Mouse (Mus musculus): Measurements from ENCODE around the gene Dctd. TPM values are rescaled to one million over a fixed set of nuclear protein-coding genes. Genes with fewer than 3 reads are reported as not detected.
A peak's percentile ranks its signal among the peaks of the same experiment; 100 is the strongest.

Dctd gene
- polyA plus RNA-seq, 1 experiment, result not detected

DNA sequence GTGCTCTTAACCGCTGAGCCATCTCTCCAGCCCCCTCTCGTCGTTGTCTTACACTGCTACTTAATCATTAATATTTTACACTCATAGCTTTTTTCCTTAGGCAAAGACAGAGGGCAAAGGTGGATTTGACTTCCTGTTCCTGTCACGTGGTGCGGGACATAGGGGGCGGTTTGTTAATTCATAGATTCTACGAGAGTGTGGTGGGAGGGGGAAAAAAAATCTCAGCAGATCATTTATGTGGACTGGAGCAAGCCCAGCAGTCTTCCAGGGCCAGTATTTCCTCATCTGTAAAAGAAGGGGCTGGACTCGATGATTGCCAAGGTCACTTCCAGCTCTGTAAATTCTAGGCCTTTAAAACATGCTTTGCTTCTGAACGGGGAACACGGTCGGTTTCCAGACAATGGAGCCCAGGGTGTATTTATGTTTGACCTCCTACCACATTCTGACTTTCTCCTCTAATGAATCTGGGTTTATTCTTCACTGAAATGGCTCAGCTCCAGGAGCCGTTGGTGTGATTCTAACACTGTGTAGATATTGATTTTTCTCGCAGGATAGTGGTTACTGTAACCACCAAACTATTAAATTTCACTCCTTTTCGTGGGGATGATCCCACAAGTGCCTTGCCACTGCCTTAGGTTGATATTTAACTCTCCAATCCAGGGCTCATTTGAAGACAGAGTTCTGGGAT lies 1.4 kb downstream of the Dctd start:
- Histone ChIP-seq H3K36me3 (ENCODE audit: control insufficient read depth) (no peaks in the 10 kb centered on the region), H3K27me3 (ENCODE audit: control insufficient read depth) (no peaks in the 10 kb centered on the region), H3K9me3 (ENCODE audit: control insufficient read depth, low read length) (no peaks in the 10 kb centered on the region), H3K4me1 (ENCODE audit: control insufficient read depth) (no peaks in the 10 kb centered on the region), H3K4me3 (replicated peaks) (no peak overlapping the region)
- TF ChIP-seq GATA1 (IDR thresholded peaks at IDR 0.05; ENCODE audit: low read length), result no peak
- no peak for TF ChIP-seq TAL1 (IDR thresholded peaks at IDR 0.05; ENCODE audit: low read length)

DNA sequence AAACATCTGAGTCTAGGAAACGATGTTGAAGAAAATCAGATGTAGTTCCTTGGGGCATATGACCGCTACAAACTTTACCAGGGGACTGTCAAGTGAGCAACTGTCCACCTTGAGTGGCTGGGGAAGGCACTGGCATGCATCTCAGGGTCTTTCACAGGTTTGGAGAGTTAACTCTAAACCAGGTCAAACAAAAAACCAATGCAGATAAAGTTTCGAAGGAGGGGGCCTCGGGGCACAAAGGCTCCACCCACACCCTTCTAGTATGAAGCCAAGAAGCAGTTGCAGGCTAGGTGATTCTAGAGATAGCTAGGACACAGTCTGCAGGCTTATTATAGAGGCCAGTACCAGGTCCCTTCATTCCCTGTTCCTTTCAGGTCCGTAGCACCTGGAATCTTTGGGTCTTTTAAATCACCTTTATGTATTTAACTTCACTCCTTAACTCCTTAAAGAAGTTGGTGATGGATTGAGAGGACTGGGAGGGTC lies 10.5 kb downstream of the Dctd start:
- Histone ChIP-seq H3K4me1 (ENCODE audit: control insufficient read depth) (peaks cover 16% of the 10 kb centered on the region), H3K9me3 (ENCODE audit: control insufficient read depth, low read length) (no peaks in the 10 kb centered on the region), H3K36me3 (ENCODE audit: control insufficient read depth) (peaks cover 1% of the 10 kb centered on the region; the same call in 1 of the 2 replicates), H3K4me3 (replicated peaks) (peak overlapping the region; percentile 76), H3K27me3 (ENCODE audit: control insufficient read depth) (no peaks in the 10 kb centered on the region)
- TF ChIP-seq TAL1 (IDR thresholded peaks at IDR 0.05; ENCODE audit: low read length), result no peak
- no peak for TF ChIP-seq GATA1 (IDR thresholded peaks at IDR 0.05; ENCODE audit: low read length)

- Histone ChIP-seq H3K36me3 (ENCODE audit: control insufficient read depth) (peaks cover 3% of the 10 kb centered on the region; the same call in 1 of the 2 replicates), H3K4me1 (ENCODE audit: control insufficient read depth) (peaks cover 16% of the 10 kb centered on the region), H3K9me3 (ENCODE audit: control insufficient read depth, low read length) (no peaks in the 10 kb centered on the region), H3K27me3 (ENCODE audit: control insufficient read depth) (no peaks in the 10 kb centered on the region), H3K4me3 (replicated peaks) (peak overlapping the region; percentile 76)
- TF ChIP-seq GATA1 (IDR thresholded peaks at IDR 0.05; ENCODE audit: low read length) (no peak), TAL1 (IDR thresholded peaks at IDR 0.05; ENCODE audit: low read length) (no peak)
Observed at GRCm38 (mm10) chr8:48109856-48110780, 11.2 kb downstream of the Dctd start.

- no peak for TF ChIP-seq TAL1 (IDR thresholded peaks at IDR 0.05; ENCODE audit: low read length)
- TF ChIP-seq GATA1 (IDR thresholded peaks at IDR 0.05; ENCODE audit: low read length), result no peak
- no peaks in the 10 kb centered on the region for H3K27me3 ChIP-seq (ENCODE audit: control insufficient read depth)
- H3K4me3 ChIP-seq (replicated peaks), result no peak overlapping the region
- peaks cover 11% of the 10 kb centered on the region for H3K4me1 ChIP-seq (ENCODE audit: control insufficient read depth)
- peaks cover 13% of the 10 kb centered on the region for H3K36me3 ChIP-seq (ENCODE audit: control insufficient read depth)
- H3K9me3 ChIP-seq (ENCODE audit: control insufficient read depth, low read length), result no peaks in the 10 kb centered on the region; the same call in 1 of the 2 replicates
Observed at GRCm38 (mm10) chr8:48114591-48114990, 15.7 kb downstream of the Dctd start.

- TF ChIP-seq GATA1 (IDR thresholded peaks at IDR 0.05; ENCODE audit: low read length), result no peak
- TF ChIP-seq TAL1 (IDR thresholded peaks at IDR 0.05; ENCODE audit: low read length), result no peak
- Histone ChIP-seq H3K4me3 (replicated peaks) (no peak overlapping the region), H3K9me3 (ENCODE audit: control insufficient read depth, low read length) (no peaks in the 10 kb centered on the region; the same call in 1 of the 2 replicates), H3K4me1 (ENCODE audit: control insufficient read depth) (no peaks in the 10 kb centered on the region), H3K27me3 (ENCODE audit: control insufficient read depth) (no peaks in the 10 kb centered on the region), H3K36me3 (ENCODE audit: control insufficient read depth) (peaks cover 13% of the 10 kb centered on the region)
Observed at GRCm38 (mm10) chr8:48122991-48123390, 24.1 kb downstream of the Dctd start.

- Histone ChIP-seq H3K4me3 (replicated peaks) (no peak overlapping the region), H3K9me3 (ENCODE audit: control insufficient read depth, low read length) (no peaks in the 10 kb centered on the region), H3K27me3 (ENCODE audit: control insufficient read depth) (no peaks in the 10 kb centered on the region), H3K4me1 (ENCODE audit: control insufficient read depth) (no peaks in the 10 kb centered on the region), H3K36me3 (ENCODE audit: control insufficient read depth) (peaks cover 18% of the 10 kb centered on the region)
- TF ChIP-seq TAL1 (IDR thresholded peaks at IDR 0.05; ENCODE audit: low read length) (no peak), GATA1 (IDR thresholded peaks at IDR 0.05; ENCODE audit: low read length) (no peak)
Observed at GRCm38 (mm10) chr8:48124857-48125256, 26.0 kb downstream of the Dctd start.

DNA sequence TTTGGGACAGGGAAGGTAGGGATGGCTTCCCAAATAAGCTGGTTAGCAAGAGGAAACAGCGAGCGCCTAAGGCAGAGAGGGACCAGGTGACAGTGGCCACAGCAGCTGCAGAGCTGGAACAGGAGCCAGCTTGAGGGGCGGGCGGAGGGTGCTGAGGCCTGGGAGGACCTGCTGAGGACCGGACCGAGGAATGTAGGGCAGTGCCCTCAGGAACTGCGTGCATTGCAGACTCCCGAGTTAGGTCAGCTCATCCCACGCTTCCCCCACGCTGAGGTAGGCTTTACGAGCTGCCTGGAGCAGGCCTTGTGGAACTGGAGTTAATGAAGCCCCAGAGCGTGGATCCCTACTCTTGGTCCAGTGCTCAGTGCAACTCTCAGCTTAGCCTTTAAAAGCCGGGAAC lies 28.1 kb downstream of the Dctd start:
- H3K4me3 ChIP-seq (replicated peaks), result no peak overlapping the region
- H3K36me3 ChIP-seq (ENCODE audit: control insufficient read depth), result peaks cover 18% of the 10 kb centered on the region
- no peaks in the 10 kb centered on the region for H3K4me1 ChIP-seq (ENCODE audit: control insufficient read depth)
- H3K9me3 ChIP-seq (ENCODE audit: control insufficient read depth, low read length), result no peaks in the 10 kb centered on the region
- H3K27me3 ChIP-seq (ENCODE audit: control insufficient read depth), result no peaks in the 10 kb centered on the region
- TF ChIP-seq TAL1 (IDR thresholded peaks at IDR 0.05; ENCODE audit: low read length), result no peak
- no peak for TF ChIP-seq GATA1 (IDR thresholded peaks at IDR 0.05; ENCODE audit: low read length)

DNA sequence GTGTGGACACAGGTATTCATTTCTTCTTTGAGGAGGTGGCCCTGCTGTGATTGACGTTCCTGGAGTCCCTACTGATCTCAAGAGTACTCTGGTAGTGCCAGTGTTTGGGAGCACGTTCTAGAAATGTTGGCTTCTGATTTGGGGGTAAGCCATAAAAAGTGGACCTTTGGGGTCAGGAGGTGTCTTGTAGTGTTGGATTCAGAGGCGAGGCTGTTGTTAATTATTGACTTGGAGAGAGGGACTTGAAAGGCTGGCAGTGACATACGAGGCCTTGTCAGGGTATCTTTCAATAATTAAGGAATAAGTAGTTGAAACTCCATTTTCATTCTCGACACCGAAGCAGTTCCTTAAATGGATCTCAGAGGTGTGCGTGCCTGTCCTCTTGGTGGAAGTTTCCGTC lies 31.4 kb downstream of the Dctd start:
- no peak overlapping the region for H3K4me3 ChIP-seq (replicated peaks)
- no peak for TF ChIP-seq TAL1 (IDR thresholded peaks at IDR 0.05; ENCODE audit: low read length)
- TF ChIP-seq GATA1 (IDR thresholded peaks at IDR 0.05; ENCODE audit: low read length), result no peak
- no peaks in the 10 kb centered on the region for H3K27me3 ChIP-seq (ENCODE audit: control insufficient read depth)
- no peaks in the 10 kb centered on the region for H3K9me3 ChIP-seq (ENCODE audit: control insufficient read depth, low read length)
- H3K36me3 ChIP-seq (ENCODE audit: control insufficient read depth), result peaks cover 31% of the 10 kb centered on the region
- H3K4me1 ChIP-seq (ENCODE audit: control insufficient read depth), result no peaks in the 10 kb centered on the region

- H3K36me3 ChIP-seq (ENCODE audit: control insufficient read depth), result peaks cover 35% of the 10 kb centered on the region
- H3K4me1 ChIP-seq (ENCODE audit: control insufficient read depth), result no peaks in the 10 kb centered on the region
- TF ChIP-seq GATA1 (IDR thresholded peaks at IDR 0.05; ENCODE audit: low read length), result no peak
- no peak for TF ChIP-seq TAL1 (IDR thresholded peaks at IDR 0.05; ENCODE audit: low read length)
- H3K9me3 ChIP-seq (ENCODE audit: control insufficient read depth, low read length), result no peaks in the 10 kb centered on the region
- no peaks in the 10 kb centered on the region for H3K27me3 ChIP-seq (ENCODE audit: control insufficient read depth)
- no peak overlapping the region for H3K4me3 ChIP-seq (replicated peaks)
Observed at GRCm38 (mm10) chr8:48133321-48133720, 34.4 kb downstream of the Dctd start.
